Mouse (Mus musculus) heart, embryonic 13.5 days (tissue): ENCODE measurements around the gene Hbs1l. TPM values are rescaled to one million over a fixed set of nuclear protein-coding genes. Genes with fewer than 3 reads are reported as not detected.
A peak's percentile ranks its signal among the peaks of the same experiment; 100 is the strongest.

Experiments used
- ATAC-seq: fragments of 200-750 bp; cut with Nextera tagmentation; 2 replicates; pipeline ENCODE4 v1.8.0; 2017; ENCODE audit warnings: moderate TSS enrichment; ENCODE audit not compliant: insufficient number of reproducible peaks, low FRiP score, low TSS enrichment; ENCODE audit errors: extremely low read depth
- H3K27ac ChIP-seq: fragments of 300-500 bp; sonication (generic); replicated peaks from 2 replicates; pipeline ENCODE4 v1.5.1; 2015; ENCODE audit warnings: moderate library complexity, mild to moderate bottlenecking, inconsistent platforms
- H3K27me3 ChIP-seq: fragments of 300-500 bp; sonication (generic); replicated peaks from 2 replicates; pipeline ENCODE4 v1.6.1; 2015; ENCODE audit warnings: mild to moderate bottlenecking, inconsistent platforms
- H3K36me3 ChIP-seq: fragments of 300-500 bp; sonication (generic); 2 replicates; pipeline ENCODE4 v1.6.1; 2015; ENCODE audit warnings: mild to moderate bottlenecking, inconsistent platforms
- H3K4me1 ChIP-seq: fragments of 300-500 bp; sonication (generic); 2 replicates; pipeline ENCODE4 v1.6.1; 2015; ENCODE audit warnings: inconsistent platforms
- H3K4me2 ChIP-seq: fragments of 300-500 bp; sonication (generic); 2 replicates; pipeline ENCODE4 v1.6.1; 2015; ENCODE audit warnings: inconsistent platforms, mild to moderate bottlenecking, moderate library complexity
- H3K4me3 ChIP-seq: fragments of 300-500 bp; sonication (generic); 2 replicates; pipeline ENCODE4 v1.5.1; 2015; ENCODE audit warnings: moderate library complexity, mild to moderate bottlenecking, inconsistent platforms
- H3K9ac ChIP-seq: fragments of 300-500 bp; sonication (generic); 2 replicates; pipeline ENCODE4 v1.6.1; 2015; ENCODE audit warnings: inconsistent platforms, mild to moderate bottlenecking, moderate library complexity
- H3K9me3 ChIP-seq: fragments of 300-500 bp; sonication (generic); 2 replicates; pipeline ENCODE4 v1.6.1; 2016; ENCODE audit warnings: inconsistent platforms
- WGBS: fragments of 180-500 bp; shearing (Covaris S2); methylation state at CpG from one replicate; pipeline ENCODE4 v1.1.7; 2015; ENCODE audit warnings: mixed read lengths; 5-methylcytosine and 5-hydroxymethylcytosine counted together
- polyA plus RNA-seq: library from polyadenylated mRNA; unstranded; fragments of >200 nt; fragmentation: Nextera tagmentation; extraction: Ambion mirVana; gene quantifications from 2 replicates; pipeline ENCODE4 v1.2.1, GENCODE M21; 2015

The Hbs1l gene
- polyA plus RNA-seq, 1 experiment from 2014 or later: 61.9 TPM

DNA sequence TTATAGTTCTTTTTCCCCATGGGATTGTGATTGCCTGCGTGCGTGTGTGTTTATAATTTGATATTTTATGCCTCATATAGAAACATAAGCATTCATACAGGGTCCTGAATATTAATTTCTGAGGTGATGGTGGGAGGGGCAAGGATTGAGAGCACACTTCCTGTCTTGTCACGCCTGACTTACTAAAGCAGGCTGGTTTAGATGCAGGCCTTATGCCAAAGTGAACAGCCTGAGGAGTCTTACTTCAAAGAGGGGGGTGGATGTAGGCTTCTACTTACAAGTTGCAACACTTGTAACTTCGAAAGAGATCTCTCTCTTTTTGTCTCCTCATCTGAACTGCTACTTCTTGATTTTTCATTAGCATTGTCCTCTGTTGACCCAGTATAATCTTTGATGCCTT lies 18.0 kb downstream of the Hbs1l start:
- Histone ChIP-seq H3K27ac (no peak overlapping the region), H3K36me3 (peaks cover 31% of the 10 kb centered on the region), H3K4me3 (no peak overlapping the region), H3K4me1 (no peaks in the 10 kb centered on the region), H3K27me3 (no peaks in the 10 kb centered on the region), H3K4me2 (no peak overlapping the region), H3K9ac (no peak overlapping the region), H3K9me3 (no peaks in the 10 kb centered on the region)
- WGBS: 82% methylated on average over 4 of the region's 4 CpGs
- ATAC-seq: no peak

GRCm38 (mm10) chr10:21316123-21316522 lies 20.3 kb downstream of the Hbs1l start:
- no peak overlapping the region for H3K9ac ChIP-seq
- H3K4me3 ChIP-seq: no peak overlapping the region
- no peak for ATAC-seq
- WGBS: 95% methylated on average over 1 of the region's 1 CpGs
- H3K27ac ChIP-seq: no peak overlapping the region
- H3K36me3 ChIP-seq: peaks cover 33% of the 10 kb centered on the region
- H3K27me3 ChIP-seq: no peaks in the 10 kb centered on the region
- no peaks in the 10 kb centered on the region for H3K4me1 ChIP-seq
- H3K9me3 ChIP-seq: no peaks in the 10 kb centered on the region
- no peak overlapping the region for H3K4me2 ChIP-seq

GRCm38 (mm10) chr10:21318250-21318649 lies 22.5 kb downstream of the Hbs1l start:
- no peaks in the 10 kb centered on the region for H3K9me3 ChIP-seq
- H3K27ac ChIP-seq: no peak overlapping the region
- H3K4me3 ChIP-seq: no peak overlapping the region
- 95% methylated on average over 4 of the region's 4 CpGs for WGBS
- no peaks in the 10 kb centered on the region for H3K4me1 ChIP-seq
- H3K4me2 ChIP-seq: no peak overlapping the region
- peaks cover 35% of the 10 kb centered on the region for H3K36me3 ChIP-seq
- ATAC-seq: no peak
- no peak overlapping the region for H3K9ac ChIP-seq
- H3K27me3 ChIP-seq: no peaks in the 10 kb centered on the region

GRCm38 (mm10) chr10:21318996-21319395 lies 23.2 kb downstream of the Hbs1l start:
- Histone ChIP-seq H3K4me2 (no peak overlapping the region), H3K27ac (no peak overlapping the region), H3K4me1 (no peaks in the 10 kb centered on the region), H3K9me3 (no peaks in the 10 kb centered on the region), H3K27me3 (no peaks in the 10 kb centered on the region), H3K4me3 (no peak overlapping the region), H3K9ac (no peak overlapping the region), H3K36me3 (peaks cover 30% of the 10 kb centered on the region)
- no peak for ATAC-seq
- 91% methylated on average over 1 of the region's 1 CpGs for WGBS

- Histone ChIP-seq H3K36me3 (peaks cover 20% of the 10 kb centered on the region), H3K4me2 (no peak overlapping the region), H3K27ac (no peak overlapping the region), H3K27me3 (no peaks in the 10 kb centered on the region), H3K9ac (no peak overlapping the region), H3K4me1 (no peaks in the 10 kb centered on the region), H3K9me3 (no peaks in the 10 kb centered on the region), H3K4me3 (no peak overlapping the region)
- no peak for ATAC-seq
- 83% methylated on average over 6 of the region's 6 CpGs for WGBS
Measured at GRCm38 (mm10) chr10:21320601-21321000, 24.8 kb downstream of the Hbs1l start.

GRCm38 (mm10) chr10:21326352-21326751 lies 30.6 kb downstream of the Hbs1l start:
- no peak overlapping the region for H3K27ac ChIP-seq
- ATAC-seq: no peak
- no peak overlapping the region for H3K4me3 ChIP-seq
- H3K4me2 ChIP-seq: no peak overlapping the region
- H3K27me3 ChIP-seq: no peaks in the 10 kb centered on the region
- 86% methylated on average over 6 of the region's 6 CpGs for WGBS
- no peak overlapping the region for H3K9ac ChIP-seq
- peaks cover 5% of the 10 kb centered on the region for H3K36me3 ChIP-seq
- H3K4me1 ChIP-seq: peaks cover 15% of the 10 kb centered on the region
- no peaks in the 10 kb centered on the region for H3K9me3 ChIP-seq

DNA sequence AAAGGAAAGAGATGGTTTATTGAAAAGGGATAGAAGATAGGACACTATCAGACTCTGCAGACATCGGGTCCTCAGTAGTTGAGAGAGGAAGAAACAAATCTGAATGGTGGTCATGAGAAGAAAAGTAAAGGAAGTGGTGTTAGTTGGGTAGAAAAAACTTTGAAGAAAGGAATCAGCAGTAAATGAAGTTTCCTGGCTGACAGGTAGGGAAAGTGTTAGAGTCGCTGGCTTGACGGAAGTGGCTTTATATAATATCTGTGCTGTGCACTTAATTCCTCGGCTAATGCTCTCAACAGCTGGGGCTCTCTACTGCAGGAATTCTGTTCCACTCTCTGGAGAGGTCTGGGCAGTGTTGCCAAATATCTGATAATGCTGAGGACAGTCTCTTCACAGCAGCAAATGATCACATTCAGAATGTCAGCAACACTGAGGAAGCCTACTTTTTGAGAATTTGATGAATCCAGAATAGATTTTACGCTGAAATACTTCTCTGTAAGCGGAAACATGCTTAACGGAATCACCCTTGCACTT lies 31.9 kb downstream of the Hbs1l start:
- peaks cover 15% of the 10 kb centered on the region for H3K36me3 ChIP-seq
- peak overlapping the region; percentile 44 for H3K27ac ChIP-seq
- no peak overlapping the region for H3K4me3 ChIP-seq
- no peak overlapping the region for H3K9ac ChIP-seq
- WGBS: 40% methylated on average over 7 of the region's 7 CpGs
- ATAC-seq: no peak
- no peaks in the 10 kb centered on the region for H3K9me3 ChIP-seq
- no peaks in the 10 kb centered on the region for H3K27me3 ChIP-seq
- peaks cover 15% of the 10 kb centered on the region for H3K4me1 ChIP-seq
- peak overlapping the region; percentile 32 for H3K4me2 ChIP-seq

DNA sequence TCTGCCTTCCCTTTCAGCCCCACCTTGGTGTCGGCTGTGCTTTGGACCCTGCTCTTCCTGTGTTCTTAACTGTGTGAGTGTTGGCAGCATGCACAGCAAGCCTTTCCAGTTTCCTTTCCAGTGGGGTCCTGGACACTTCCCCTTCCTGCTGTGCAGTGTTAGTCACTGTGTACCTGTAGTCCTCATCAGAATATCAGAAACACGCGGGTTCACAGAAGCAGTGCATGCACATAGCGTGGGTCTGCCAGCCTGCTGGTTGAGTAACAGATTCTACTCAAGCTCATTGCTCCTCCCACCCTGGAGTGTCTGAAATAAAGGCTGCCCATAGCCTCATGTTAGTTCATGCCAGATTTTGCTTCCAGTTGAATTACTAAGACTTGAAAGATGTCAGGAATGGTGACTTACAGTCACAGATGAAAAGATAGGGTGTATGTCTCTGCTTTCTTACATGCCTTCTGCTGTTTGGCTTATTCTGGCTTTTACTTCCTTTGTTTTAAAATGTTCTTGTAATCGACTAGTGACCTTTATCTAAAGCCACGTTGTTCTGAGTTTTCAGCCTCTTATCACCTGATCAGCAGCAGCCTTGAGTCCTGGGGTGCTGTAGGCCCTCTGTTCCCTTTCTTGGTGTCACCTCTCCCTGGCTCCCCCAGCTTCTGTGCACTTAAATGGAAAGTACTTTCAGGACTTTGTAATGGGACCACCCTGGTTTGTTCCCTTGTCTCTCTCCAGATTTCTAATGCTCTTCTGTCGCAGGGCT lies 38.7 kb downstream of the Hbs1l start:
- H3K9me3 ChIP-seq: no peaks in the 10 kb centered on the region
- 0 out of 2 replicates have a peak, but pooled peaks cover 5% of the 10 kb centered on the region for H3K4me1 ChIP-seq
- no peak for ATAC-seq
- no peak overlapping the region; the same call in 1 of the 2 replicates for H3K27ac ChIP-seq
- 51% methylated on average over 7 of the region's 7 CpGs for WGBS
- H3K27me3 ChIP-seq: no peaks in the 10 kb centered on the region
- peaks cover 59% of the 10 kb centered on the region for H3K36me3 ChIP-seq
- no peak overlapping the region for H3K9ac ChIP-seq
- H3K4me3 ChIP-seq: no peak overlapping the region
- no peak overlapping the region for H3K4me2 ChIP-seq

DNA sequence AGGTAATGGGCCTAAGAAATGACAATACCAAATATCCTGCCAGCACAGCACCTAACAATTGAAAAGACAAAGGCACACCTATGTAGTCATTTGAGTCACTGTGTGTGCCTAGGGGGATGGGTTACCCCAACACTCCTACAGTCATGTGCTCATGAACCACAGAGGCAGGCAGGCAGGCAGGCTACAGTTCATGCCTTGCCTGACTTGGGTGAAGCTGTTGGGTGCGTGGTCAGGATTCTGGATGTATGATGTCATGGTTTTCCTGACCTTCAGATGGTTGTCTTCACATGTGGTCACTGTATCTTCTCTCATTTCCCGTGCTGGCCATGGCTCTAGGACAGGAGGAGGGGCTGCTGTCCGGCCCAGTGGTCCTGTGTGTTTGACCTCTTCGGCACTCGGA lies 39.8 kb downstream of the Hbs1l start:
- Histone ChIP-seq H3K36me3 (peaks cover 64% of the 10 kb centered on the region), H3K9ac (no peak overlapping the region), H3K27ac (no peak overlapping the region), H3K4me2 (no peak overlapping the region), H3K9me3 (no peaks in the 10 kb centered on the region), H3K4me3 (no peak overlapping the region), H3K27me3 (no peaks in the 10 kb centered on the region), H3K4me1 (0 out of 2 replicates have a peak, but pooled peaks cover 5% of the 10 kb centered on the region)
- ATAC-seq: no peak
- WGBS: 89% methylated on average over 5 of the region's 5 CpGs

GRCm38 (mm10) chr10:21337191-21337590 lies 41.4 kb downstream of the Hbs1l start:
- Histone ChIP-seq H3K9me3 (no peaks in the 10 kb centered on the region), H3K9ac (no peak overlapping the region), H3K4me2 (no peak overlapping the region), H3K27me3 (no peaks in the 10 kb centered on the region), H3K4me1 (0 out of 2 replicates have a peak, but pooled peaks cover 5% of the 10 kb centered on the region), H3K36me3 (peaks cover 64% of the 10 kb centered on the region), H3K27ac (no peak overlapping the region), H3K4me3 (no peak overlapping the region)
- 64% methylated on average over 2 of the region's 2 CpGs for WGBS
- ATAC-seq: no peak

- peaks cover 76% of the 10 kb centered on the region for H3K36me3 ChIP-seq
- H3K4me3 ChIP-seq: no peak overlapping the region
- no peak overlapping the region for H3K9ac ChIP-seq
- H3K27ac ChIP-seq: no peak overlapping the region
- no peaks in the 10 kb centered on the region for H3K9me3 ChIP-seq
- H3K4me2 ChIP-seq: no peak overlapping the region
- no peaks in the 10 kb centered on the region for H3K27me3 ChIP-seq
- ATAC-seq: no peak
- no peaks in the 10 kb centered on the region for H3K4me1 ChIP-seq
- WGBS: 87% methylated on average over 14 of the region's 14 CpGs
Measured at GRCm38 (mm10) chr10:21341706-21342105, 45.9 kb downstream of the Hbs1l start.
